Mouse (Mus musculus): ENCODE measurements around the gene Sprr1a. TPM values are rescaled to one million over a fixed set of nuclear protein-coding genes. Genes with fewer than 3 reads are reported as not detected.
"Not testable (repeated sequence)": the region's sequence is repeated elsewhere in the genome, so short reads cannot be mapped to it uniquely, and the experiment has no call there.

Gene Sprr1a
- total RNA-seq (2021) = not detected
- long read RNA-seq, experiment 1 = 0 reads
- long read RNA-seq, experiment 2 = 0 reads

GRCm38 (mm10) chr3:92485863-92486262, at the start of gene Sprr1a:
Gene Sprr1a (minus strand): TSS chr3:92485895.
- no peak for DNase-seq (ENCODE audit: low spot score)

DNA sequence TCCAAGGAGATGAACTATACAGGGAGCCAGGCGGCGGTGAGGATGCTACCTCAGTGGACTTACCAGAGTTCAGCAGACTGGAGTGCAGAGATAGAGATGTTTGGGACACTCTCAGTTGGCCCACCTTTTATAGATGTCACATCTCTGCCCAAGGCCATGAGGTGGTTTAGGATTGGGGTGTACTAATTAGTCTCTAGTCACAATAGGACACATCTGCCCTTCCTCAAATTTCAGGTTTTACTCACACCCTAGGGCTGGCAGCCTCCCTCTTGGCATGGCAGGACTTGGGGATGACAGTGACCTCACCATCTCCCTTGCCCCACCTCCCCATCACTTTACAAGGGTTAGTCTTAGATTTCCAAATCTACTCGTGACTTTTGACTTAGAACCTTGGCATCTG, 48.7 kb upstream of the Sprr1a start, which contains the start of gene 2310046K23Rik:
Gene 2310046K23Rik (minus strand): TSS at position 101 of the 400 bp plus-strand sequence.
- DNase-seq (ENCODE audit: low spot score) = no peak

GRCm38 (mm10) chr3:92512325-92512724, 26.6 kb upstream of the Sprr1a start:
- DNase-seq (ENCODE audit: low spot score) = no peak

GRCm38 (mm10) chr3:92510786-92511185, 25.1 kb upstream of the Sprr1a start:
- no peak for DNase-seq (ENCODE audit: low spot score)

DNA sequence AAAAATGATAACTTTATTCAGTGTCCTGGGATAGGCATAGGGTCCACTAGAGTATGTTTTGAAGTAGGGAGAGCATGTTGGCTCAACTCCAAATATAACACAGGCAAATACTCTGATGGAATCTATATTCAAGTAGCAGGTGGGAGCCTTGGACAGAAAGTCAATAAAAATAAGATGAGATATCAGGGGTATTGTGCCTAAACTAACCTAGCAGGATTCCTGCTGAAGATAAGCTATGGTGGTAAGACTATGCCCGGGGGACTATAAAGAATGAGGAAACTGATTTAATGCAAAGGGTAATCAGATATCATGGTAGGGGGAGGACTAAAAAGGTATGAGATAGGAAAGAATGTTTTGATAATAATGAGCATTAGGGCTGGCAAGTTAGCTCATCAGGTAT, 22.5 kb upstream of the Sprr1a start:
- DNase-seq (ENCODE audit: low spot score) = no peak

GRCm38 (mm10) chr3:92503528-92503927, 17.8 kb upstream of the Sprr1a start:
- DNase-seq (ENCODE audit: low spot score) = no peak

- no peak for DNase-seq (ENCODE audit: low spot score)
Measured at GRCm38 (mm10) chr3:92500393-92500792, 14.7 kb upstream of the Sprr1a start, which contains the start of gene Sprr4. Gene Sprr4 (minus strand): TSS chr3:92500493.

DNA sequence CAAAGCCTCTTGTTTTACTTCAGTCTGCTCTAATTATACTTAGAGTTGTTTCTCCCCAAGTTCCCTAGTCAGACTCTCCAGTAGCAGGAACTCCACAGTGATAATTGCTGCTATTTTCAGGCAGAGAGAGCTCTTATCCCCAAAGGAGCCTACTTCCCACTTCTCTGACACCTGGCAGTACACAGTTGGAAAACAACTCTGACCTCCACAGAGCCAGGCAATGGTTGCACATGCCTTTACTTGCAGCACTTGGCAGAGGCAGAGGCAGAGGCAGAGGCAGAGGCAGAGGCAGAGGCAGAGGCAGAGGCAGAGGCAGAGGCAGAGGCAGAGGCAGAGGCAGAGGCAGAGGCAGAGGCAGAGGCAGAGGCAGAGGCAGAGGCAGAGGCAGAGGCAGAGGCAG, 4.6 kb upstream of the Sprr1a start:
- DNase-seq (ENCODE audit: low spot score) = not testable (repeated sequence)

DNA sequence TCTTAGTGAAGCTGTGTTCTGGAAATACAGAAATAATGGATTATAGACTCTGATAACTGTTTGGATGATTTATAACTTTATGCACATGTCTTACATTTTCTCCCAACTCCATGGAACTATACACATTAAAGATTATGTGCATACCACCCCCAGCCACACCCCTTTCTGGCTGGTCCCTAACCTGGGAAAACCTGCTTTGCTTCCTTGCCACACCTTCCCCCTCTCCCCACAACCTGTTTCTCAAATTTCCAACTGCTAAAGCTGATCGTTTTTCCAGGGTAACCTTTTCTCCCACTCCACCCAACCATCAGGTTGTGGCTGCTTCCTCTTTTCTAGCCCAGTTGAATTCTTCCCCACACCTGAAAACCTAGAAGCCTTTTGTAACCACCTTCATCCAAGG, 612 bp upstream of the Sprr1a start:
- no peak for DNase-seq (ENCODE audit: low spot score)

DNA sequence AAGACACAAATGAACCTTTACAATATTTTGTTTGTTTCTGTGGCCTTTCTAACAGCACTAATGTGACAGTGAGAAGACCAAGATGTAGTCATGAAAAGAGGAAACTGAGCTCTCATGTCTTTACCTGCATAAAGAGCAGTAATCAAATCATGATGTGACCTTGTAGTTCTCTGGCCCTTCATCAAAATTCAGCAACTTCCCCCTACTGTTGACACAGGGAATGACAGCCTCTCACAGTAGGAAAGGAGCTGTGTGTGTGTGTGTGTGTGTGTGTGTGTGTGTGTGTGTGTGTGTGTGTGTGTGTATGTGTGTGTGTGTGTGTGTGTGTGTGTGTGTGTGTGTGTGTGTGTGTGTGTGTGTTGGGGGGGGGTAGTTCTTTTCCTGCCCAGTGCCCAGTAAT, 4.4 kb downstream of the Sprr1a start:
- DNase-seq (ENCODE audit: low spot score) = not testable (repeated sequence)

- DNase-seq (ENCODE audit: low spot score) = no peak
Measured at GRCm38 (mm10) chr3:92470111-92470510, 15.6 kb downstream of the Sprr1a start.

- no peak for DNase-seq (ENCODE audit: low spot score)
Measured at GRCm38 (mm10) chr3:92467424-92467823, 18.3 kb downstream of the Sprr1a start.

DNA sequence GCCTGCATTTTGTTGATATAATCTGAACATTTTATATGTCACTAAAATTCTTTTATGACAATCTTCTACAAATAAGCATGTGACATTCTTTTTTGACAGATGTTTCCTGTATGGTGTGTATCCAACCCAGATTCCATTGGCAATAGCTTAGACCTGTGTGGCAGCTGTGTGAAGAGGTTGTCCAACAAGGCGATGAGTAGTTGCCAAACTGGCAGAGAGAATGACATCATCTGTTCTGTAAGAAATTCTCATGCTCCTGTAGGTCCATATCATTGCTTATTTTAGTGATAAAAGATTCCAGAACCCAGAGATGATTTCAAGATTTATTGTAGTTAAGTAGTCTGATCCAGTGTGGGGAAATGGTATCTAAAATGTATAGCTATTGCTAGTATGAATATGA, 19.1 kb downstream of the Sprr1a start:
- DNase-seq (ENCODE audit: low spot score) = no peak

DNA sequence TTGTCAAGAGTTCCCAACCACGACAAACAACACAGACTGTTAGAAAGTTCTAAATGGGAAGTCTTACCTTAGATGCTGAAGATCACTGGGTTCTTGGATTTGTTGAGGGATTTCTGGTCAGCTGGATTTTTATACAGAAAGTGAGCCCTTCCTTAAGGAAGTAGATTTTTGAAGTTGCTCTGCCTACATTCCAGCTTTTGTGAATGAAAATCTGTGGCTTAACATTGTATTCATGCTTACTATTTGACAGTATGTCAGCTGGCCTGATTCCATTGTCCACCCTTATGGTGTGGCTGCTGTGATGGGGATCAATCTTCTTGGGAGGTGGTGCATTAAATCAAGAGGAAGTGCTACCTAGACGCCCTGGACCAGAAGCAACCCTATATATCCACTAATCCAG, 27.1 kb downstream of the Sprr1a start, which contains the start of gene Sprr3:
Gene Sprr3 (minus strand): TSS at position 101 of the 400 bp plus-strand sequence.
- DNase-seq (ENCODE audit: low spot score) = no peak

DNA sequence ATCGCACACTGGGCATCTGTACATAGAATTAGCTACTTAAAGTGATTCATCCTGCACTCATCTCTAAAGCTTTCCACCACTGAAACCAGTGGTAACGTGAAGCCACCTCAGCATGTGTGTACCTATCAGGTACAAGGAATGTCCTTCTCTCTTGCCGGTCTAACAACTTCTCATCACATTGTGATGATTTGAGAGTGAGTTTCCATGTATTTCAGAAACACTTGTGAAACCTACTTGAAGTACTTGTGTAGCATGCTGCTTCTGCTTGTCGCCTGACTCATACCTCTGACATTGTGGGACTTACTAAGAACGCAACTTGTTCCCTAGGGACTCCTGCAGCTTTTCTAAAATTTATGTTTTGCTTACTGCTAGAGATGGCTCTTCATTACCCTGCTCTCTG, 30.5 kb downstream of the Sprr1a start:
- no peak for DNase-seq (ENCODE audit: low spot score)

- DNase-seq (ENCODE audit: low spot score) = no peak
Measured at GRCm38 (mm10) chr3:92440177-92440576, 45.5 kb downstream of the Sprr1a start.

- DNase-seq (ENCODE audit: low spot score) = no peak
Measured at GRCm38 (mm10) chr3:92438689-92439088, 47.0 kb downstream of the Sprr1a start, which contains the start of gene Sprr1b. Gene Sprr1b (minus strand): TSS chr3:92438789.

Other genes with a start within 250 kb of the Sprr1a start
- not detected for gene Sprr2a3, start 200.5 kb downstream of the Sprr1a start, total RNA-seq (2021)
- not detected for gene Sprr2b, start 169.3 kb downstream of the Sprr1a start, total RNA-seq (2021)
- gene Sprr2d, start 146.8 kb downstream of the Sprr1a start, total RNA-seq (2021) = not detected
- not detected for gene Sprr2e, start 133.8 kb downstream of the Sprr1a start, total RNA-seq (2021)
- not detected for gene Sprr2f, start 120.7 kb downstream of the Sprr1a start, total RNA-seq (2021)
- gene Sprr2h, start 100.2 kb downstream of the Sprr1a start, total RNA-seq (2021) = not detected
- gene Sprr2i, start 77.9 kb downstream of the Sprr1a start, total RNA-seq (2021) = not detected
- not detected for gene Sprr2j-ps, start 67.8 kb downstream of the Sprr1a start, total RNA-seq (2021)
- gene Gm9774, start 56.5 kb downstream of the Sprr1a start, total RNA-seq (2021) = 1 to 10 TPM; 4.9 to 5.4 TPM
- gene Sprr2k, start 53.3 kb downstream of the Sprr1a start, total RNA-seq (2021) = not detected
- gene Sprr1b, start 47.1 kb downstream of the Sprr1a start, total RNA-seq (2021) = not detected
- gene Sprr3, start 27.2 kb downstream of the Sprr1a start, total RNA-seq (2021) = not detected
- gene Sprr4, start 14.6 kb upstream of the Sprr1a start, total RNA-seq (2021) = not detected
- not detected for gene 2310046K23Rik, start 48.6 kb upstream of the Sprr1a start, total RNA-seq (2021)
- not detected for gene Ivl, start 87.8 kb upstream of the Sprr1a start, total RNA-seq (2021)
- not detected for gene Smcp, start 103.1 kb upstream of the Sprr1a start, total RNA-seq (2021)
- gene 2210017I01Rik, start 121.6 kb upstream of the Sprr1a start, total RNA-seq (2021) = not detected
- not detected for gene Lce6a, start 135.8 kb upstream of the Sprr1a start, total RNA-seq (2021)
- gene Lce1a1, start 162.4 kb upstream of the Sprr1a start, total RNA-seq (2021) = not detected
- gene Lce1b, start 171.0 kb upstream of the Sprr1a start, total RNA-seq (2021) = not detected
- not detected for gene Lce1a2, start 184.4 kb upstream of the Sprr1a start, total RNA-seq (2021)
- not detected for gene Lce1c, start 193.4 kb upstream of the Sprr1a start, total RNA-seq (2021)
- gene Lce1d, start 201.3 kb upstream of the Sprr1a start, total RNA-seq (2021) = not detected
- gene Lce1e, start 223.2 kb upstream of the Sprr1a start, total RNA-seq (2021) = not detected
- not detected for gene Lce1f, start 234.5 kb upstream of the Sprr1a start, total RNA-seq (2021)

All from gastrocnemius, adult 18-20 months (tissue).